Mouse (Mus musculus) megakaryocyte, embryonic 14.5 days (primary cell): ENCODE data around the gene Acat1. TPM values are rescaled to one million over a fixed set of nuclear protein-coding genes. Genes with fewer than 3 reads are reported as not detected.

Source experiments
- H3K27me3 ChIP-seq: replicated peaks from 2 replicates; pipeline ENCODE3; 2012; ENCODE audit warnings: inconsistent platforms
- H3K36me3 ChIP-seq: replicated peaks from 2 replicates; pipeline ENCODE3; 2012; ENCODE audit warnings: low read length, inconsistent platforms, mixed read lengths
- H3K4me1 ChIP-seq: 2 replicates; pipeline ENCODE4 v1.6.1; 2012; ENCODE audit warnings: inconsistent platforms
- H3K4me3 ChIP-seq: replicated peaks from 2 replicates; pipeline ENCODE3; 2012; ENCODE audit warnings: moderate library complexity, mild to moderate bottlenecking, inconsistent platforms
- H3K9me3 ChIP-seq: 2 replicates; pipeline ENCODE4 v1.6.1; 2012; ENCODE audit warnings: inconsistent platforms
- FLI1 ChIP-seq: IDR thresholded peaks from 2 replicates; pipeline ENCODE4 v1.6.1; 2012; ENCODE audit warnings: low read length, inconsistent platforms, mixed read lengths
- GATA1 ChIP-seq: IDR thresholded peaks from 3 replicates; pipeline ENCODE4 v1.6.1; 2012; ENCODE audit warnings: mixed read lengths, low read length, inconsistent platforms, borderline replicate concordance
- polyA plus RNA-seq: library from polyadenylated mRNA; stranded (reverse); fragments of >175 nt; gene quantifications from 2 replicates; pipeline ENCODE4 v1.2.3, GENCODE M21; 2012; ENCODE audit warnings: low replicate concordance; ENCODE audit not compliant: insufficient read depth

The Acat1 gene
- 34.4 and 110 TPM in 2 replicates for polyA plus RNA-seq

DNA sequence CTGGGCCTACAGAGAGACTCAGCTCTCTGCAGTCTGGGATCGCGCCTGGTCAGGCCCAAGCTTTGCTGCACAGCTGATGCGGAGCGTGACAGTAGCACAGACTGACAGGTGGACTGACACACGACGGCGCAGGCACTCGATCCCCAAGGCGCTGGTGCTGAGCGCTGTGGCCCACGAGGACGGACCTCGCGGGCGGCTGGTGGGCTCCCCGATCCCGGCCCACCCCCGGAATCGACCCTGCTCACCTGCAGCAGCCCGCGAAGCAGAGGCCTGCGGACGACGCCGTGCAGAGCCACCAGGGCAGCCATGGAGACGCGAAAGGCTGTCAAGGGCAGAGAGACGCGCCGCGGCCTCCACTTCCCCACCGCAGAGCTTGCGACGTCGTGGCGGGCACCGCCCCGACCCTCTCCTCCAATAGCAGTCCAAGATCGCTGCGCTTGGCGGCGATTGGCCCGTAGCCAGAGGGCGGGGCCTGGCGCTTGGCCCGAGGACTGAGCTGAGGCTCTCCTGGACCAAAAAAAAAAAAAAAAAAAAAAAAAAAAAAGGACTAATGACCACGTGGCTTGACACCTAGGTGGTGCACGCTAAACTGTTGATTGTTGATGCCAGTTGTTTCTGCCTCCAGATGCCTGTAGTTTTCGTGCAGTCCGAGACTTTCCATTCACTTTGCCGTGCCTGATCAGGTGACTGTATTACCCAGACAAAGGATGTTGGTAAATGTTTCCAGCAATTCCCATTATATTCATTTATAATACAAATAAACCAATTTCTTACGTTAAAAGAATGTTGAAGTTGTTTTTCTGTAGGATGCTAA lies at the start of gene Acat1:
Acat1 (minus strand) TSS at position 415 of the 814 bp plus-strand sequence.
- Histone ChIP-seq H3K27me3 (no peaks in the 10 kb centered on the region), H3K4me1 (peaks cover 47% of the 10 kb centered on the region), H3K4me3 (peak within 1 kb of the TSS; percentile 99), H3K9me3 (no peaks in the 10 kb centered on the region), H3K36me3 (peaks cover 36% of the 10 kb centered on the region)
- TF ChIP-seq FLI1 (no peak), GATA1 (no peak)

DNA sequence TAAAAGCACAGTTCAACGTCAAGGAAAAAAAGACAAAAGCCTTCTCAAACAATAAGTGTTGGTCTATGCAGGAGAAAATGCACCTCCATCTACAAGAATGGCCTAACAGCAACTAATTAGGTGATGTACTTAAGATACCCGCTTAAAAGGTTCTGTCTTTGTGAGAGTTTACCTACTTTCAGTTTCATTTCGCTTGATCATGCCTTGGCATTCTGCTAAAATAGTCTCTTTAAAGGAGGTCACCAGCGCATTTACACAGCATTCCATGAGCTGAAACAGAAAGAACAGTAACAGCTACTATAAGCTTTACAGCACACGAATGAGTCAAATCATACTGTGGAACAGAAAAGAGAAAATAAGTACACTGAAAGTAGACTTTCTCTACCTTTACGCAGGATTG lies 24.6 kb upstream of the Acat1 start:
- Histone ChIP-seq H3K4me3 (no peak overlapping the region), H3K4me1 (peaks cover 5% of the 10 kb centered on the region; the same call in 1 of the 2 replicates)

GRCm38 (mm10) chr9:53615246-53615645 lies 5.1 kb upstream of the Acat1 start:
- H3K27me3 ChIP-seq, result no peaks in the 10 kb centered on the region
- H3K4me3 ChIP-seq, result no peak overlapping the region
- H3K9me3 ChIP-seq, result no peaks in the 10 kb centered on the region
- peaks cover 68% of the 10 kb centered on the region for H3K36me3 ChIP-seq
- H3K4me1 ChIP-seq, result peaks cover 7% of the 10 kb centered on the region
- no peak for TF ChIP-seq FLI1
- TF ChIP-seq GATA1, result no peak

More for the DNA sequence above, 24.6 kb upstream of the Acat1 start:
- no peak for TF ChIP-seq GATA1
- Histone ChIP-seq H3K27me3 (no peaks in the 10 kb centered on the region), H3K36me3 (peaks cover 88% of the 10 kb centered on the region), H3K9me3 (no peaks in the 10 kb centered on the region)

GRCm38 (mm10) chr9:53614286-53614685 lies 4.1 kb upstream of the Acat1 start:
- TF ChIP-seq FLI1 (no peak), GATA1 (no peak)
- no peak overlapping the region for H3K4me3 ChIP-seq
- no peaks in the 10 kb centered on the region for H3K27me3 ChIP-seq
- H3K36me3 ChIP-seq, result peaks cover 58% of the 10 kb centered on the region
- H3K4me1 ChIP-seq, result peaks cover 10% of the 10 kb centered on the region
- H3K9me3 ChIP-seq, result no peaks in the 10 kb centered on the region

- TF ChIP-seq FLI1 (no peak), GATA1 (no peak)
- H3K4me1 ChIP-seq, result peaks cover 54% of the 10 kb centered on the region
- H3K36me3 ChIP-seq, result peaks cover 37% of the 10 kb centered on the region
- no peaks in the 10 kb centered on the region for H3K27me3 ChIP-seq
- no peaks in the 10 kb centered on the region for H3K9me3 ChIP-seq
- peak overlapping the region; percentile 99 for H3K4me3 ChIP-seq
These were observed 745 bp downstream of the Acat1 start for GRCm38 (mm10) chr9:53609306-53609967.

- Histone ChIP-seq H3K4me1 (peaks cover 71% of the 10 kb centered on the region), H3K9me3 (no peaks in the 10 kb centered on the region), H3K27me3 (no peaks in the 10 kb centered on the region), H3K4me3 (peak overlapping the region; percentile 21), H3K36me3 (peaks cover 35% of the 10 kb centered on the region)
- TF ChIP-seq GATA1 (no peak), FLI1 (no peak)
These were observed 2.4 kb downstream of the Acat1 start for GRCm38 (mm10) chr9:53607816-53608215.

- Histone ChIP-seq H3K4me3 (no peak overlapping the region), H3K4me1 (peaks cover 74% of the 10 kb centered on the region), H3K36me3 (peaks cover 37% of the 10 kb centered on the region), H3K27me3 (no peaks in the 10 kb centered on the region), H3K9me3 (no peaks in the 10 kb centered on the region)
- no peak for TF ChIP-seq GATA1
- TF ChIP-seq FLI1, result no peak
These were observed 3.0 kb downstream of the Acat1 start for GRCm38 (mm10) chr9:53607192-53607591.

DNA sequence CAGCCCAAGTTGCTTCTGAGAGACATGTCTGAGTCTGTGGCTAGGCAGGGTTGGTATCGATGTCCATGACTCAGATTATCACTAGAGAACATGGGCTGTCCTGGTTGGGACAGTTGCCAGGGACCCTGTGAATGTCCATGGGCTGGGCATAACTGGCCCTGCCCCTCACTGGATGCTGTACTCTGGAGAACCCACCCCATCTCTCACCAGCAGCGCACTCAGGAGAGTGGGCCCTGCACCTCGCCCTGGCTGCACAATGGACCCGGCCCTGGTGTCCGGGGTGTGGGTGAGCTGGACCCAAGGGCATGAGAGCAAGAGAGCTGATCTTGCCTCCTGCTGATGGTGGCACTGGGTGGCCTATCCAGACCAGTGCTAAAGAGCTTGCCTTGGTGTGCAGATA lies 5.2 kb downstream of the Acat1 start:
- H3K4me3 ChIP-seq, result peak overlapping the region; percentile 54
- no peaks in the 10 kb centered on the region for H3K27me3 ChIP-seq
- TF ChIP-seq FLI1 (no peak), GATA1 (no peak)
- peaks cover 82% of the 10 kb centered on the region for H3K4me1 ChIP-seq
- peaks cover 48% of the 10 kb centered on the region for H3K36me3 ChIP-seq
- no peaks in the 10 kb centered on the region for H3K9me3 ChIP-seq

- Histone ChIP-seq H3K4me3 (peak overlapping the region; percentile 85), H3K4me1 (peaks cover 86% of the 10 kb centered on the region), H3K9me3 (no peaks in the 10 kb centered on the region), H3K36me3 (peaks cover 58% of the 10 kb centered on the region), H3K27me3 (no peaks in the 10 kb centered on the region)
- TF ChIP-seq GATA1 (no peak), FLI1 (no peak)
These were observed 6.3 kb downstream of the Acat1 start for GRCm38 (mm10) chr9:53603849-53604248.

DNA sequence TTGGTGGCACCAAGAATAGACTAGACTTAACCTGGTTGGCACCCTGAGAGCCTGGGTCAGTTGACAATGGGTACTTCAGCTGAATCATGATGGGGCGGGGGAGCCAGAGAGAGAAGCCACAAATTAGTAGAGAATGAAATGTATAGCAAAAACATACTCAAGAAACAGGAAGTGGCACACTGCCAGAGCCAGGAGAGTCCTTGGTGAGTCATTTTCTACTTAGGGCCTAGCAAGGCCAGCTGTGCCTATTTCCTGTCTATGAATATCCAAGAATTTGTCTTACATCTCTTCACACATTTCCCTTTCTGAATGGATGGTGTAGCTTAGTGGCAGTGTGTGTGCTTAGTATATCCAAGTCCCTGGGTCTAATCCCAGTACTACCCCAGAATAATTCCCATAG lies 6.8 kb downstream of the Acat1 start:
- Histone ChIP-seq H3K4me3 (peak overlapping the region; percentile 85), H3K9me3 (no peaks in the 10 kb centered on the region), H3K36me3 (peaks cover 60% of the 10 kb centered on the region), H3K4me1 (peaks cover 86% of the 10 kb centered on the region), H3K27me3 (no peaks in the 10 kb centered on the region)
- TF ChIP-seq GATA1 (no peak), FLI1 (no peak)
